Mouse (Mus musculus) liver, embryonic 14.5 days (tissue): ENCODE measurements around the gene Fam227b.

Experiments used
- CTCF ChIP-seq: IDR thresholded peaks from 2 replicates; pipeline ENCODE4 v1.5.1; 2016; ENCODE audit warnings: antibody characterized with exemption, low read depth, control low read depth
- EP300 ChIP-seq: IDR thresholded peaks from 2 replicates; pipeline ENCODE4 v1.6.1; 2016; ENCODE audit warnings: antibody characterized with exemption, low read depth

- TF ChIP-seq CTCF (no peak), EP300 (no peak)
Measured at GRCm38 (mm10) chr2:126036121-126036520, 115.7 kb downstream of the Fam227b start.
